Mouse (Mus musculus) heart, adult 2 months (tissue): ENCODE measurements at regions not wholly inside any gene's neighbourhood (a gene's known extent, or its start where the extent isn't known, plus 50 kb on each side); places are given as distances from the start of the nearest gene placed in this dataset.
A peak's percentile ranks its signal among the peaks of the same experiment; 100 is the strongest.

Source experiments
- DNase-seq, 2 experiments: peaks; one replicate each; pipeline ENCODE4 v3.0.0; 2021
- H3K27ac ChIP-seq: fragments of 200-600 bp; 2 replicates; pipeline ENCODE4 v1.8.1; 2022
- H3K27me3 ChIP-seq: fragments of 200-500 bp; 2 replicates; pipeline ENCODE4 v1.6.1; 2012; ENCODE audit warnings: mild to moderate bottlenecking, low read length, inconsistent platforms, mixed read lengths; ENCODE audit not compliant: control insufficient read depth, insufficient read depth
- H3K36me3 ChIP-seq: fragments of 200-500 bp; 2 replicates; pipeline ENCODE4 v1.6.1; 2012; ENCODE audit warnings: low read length, inconsistent platforms; ENCODE audit not compliant: control insufficient read depth, insufficient read depth
- H3K4me1 ChIP-seq: fragments of 200-500 bp; 2 replicates; pipeline ENCODE4 v1.6.1; 2011; ENCODE audit warnings: low read length; ENCODE audit not compliant: control insufficient read depth, insufficient read depth
- H3K4me3 ChIP-seq: fragments of 200-600 bp; 2 replicates; pipeline ENCODE4 v1.8.1; 2022
- H3K79me2 ChIP-seq: fragments of 200-500 bp; replicated peaks from 2 replicates; pipeline ENCODE4 v1.6.1; 2012; ENCODE audit warnings: mild to moderate bottlenecking, inconsistent platforms, low read length, moderate library complexity, mixed read lengths; ENCODE audit not compliant: control insufficient read depth, insufficient read depth
- H3K9ac ChIP-seq: fragments of 200-500 bp; 2 replicates; pipeline ENCODE4 v1.6.1; 2012; ENCODE audit warnings: low read depth, mild to moderate bottlenecking, control low read depth, inconsistent platforms, low read length, mixed read lengths
- CTCF ChIP-seq: fragments of 200-600 bp; IDR thresholded peaks from 2 replicates; pipeline ENCODE4 v1.8.1; 2022; ENCODE audit warnings: antibody characterized with exemption, mild to moderate bottlenecking, moderate library complexity
- EP300 ChIP-seq: fragments of 200-500 bp; IDR thresholded peaks from 2 replicates; pipeline ENCODE4 v1.6.1; 2011; ENCODE audit warnings: low read depth, low read length, control low read depth; ENCODE audit not compliant: insufficient read depth
- POLR2A ChIP-seq: fragments of 200-500 bp; IDR thresholded peaks from 2 replicates; pipeline ENCODE4 v1.6.1; 2011; ENCODE audit warnings: mild to moderate bottlenecking, low read depth, low read length, control low read depth; ENCODE audit not compliant: insufficient read depth
- WGBS: fragments of 180-500 bp; shearing (Covaris S2); methylation state at CpG from one replicate; pipeline ENCODE4 v1.1.7; 2018; 5-methylcytosine and 5-hydroxymethylcytosine counted together
- intact Hi-C: fragments of 180-260 bp; cut with DNase I; formaldehyde crosslinking; loops from one replicate; pipeline ENCODE4 v1.15.1; 2025

GRCm38 (mm10) chr5:45192287-45192686 is 257.7 kb downstream of the Qdpr start:
- H3K9ac ChIP-seq, result no peak overlapping the region
- TF ChIP-seq CTCF (no peak), EP300 (no peak), POLR2A (no peak)
- H3K27me3 ChIP-seq, result no peaks in the 10 kb centered on the region
- intact Hi-C loops, result no loop called here
- H3K4me1 ChIP-seq, result no peaks in the 10 kb centered on the region
- H3K27ac ChIP-seq, result no peak overlapping the region
- no peaks in the 10 kb centered on the region for H3K36me3 ChIP-seq
- no peak for DNase-seq
- H3K79me2 ChIP-seq, result no peaks in the 10 kb centered on the region
- no peak overlapping the region for H3K4me3 ChIP-seq

- peak; percentile 11 to 19 for DNase-seq
- Histone ChIP-seq H3K4me1 (no peaks in the 10 kb centered on the region), H3K27ac (no peak overlapping the region), H3K9ac (no peak overlapping the region), H3K4me3 (no peak overlapping the region), H3K36me3 (no peaks in the 10 kb centered on the region), H3K79me2 (no peaks in the 10 kb centered on the region), H3K27me3 (no peaks in the 10 kb centered on the region)
- 86% methylated on average over 8 of the region's 8 CpGs for WGBS
- no peak for TF ChIP-seq EP300
- no peak for TF ChIP-seq POLR2A
- TF ChIP-seq CTCF, result no peak
- intact Hi-C loops, result no loop called here
Observed at GRCm38 (mm10) chr5:45173035-45173755, 276.8 kb downstream of the Qdpr start.

GRCm38 (mm10) chr5:45159194-45159593 is 290.8 kb downstream of the Qdpr start:
- TF ChIP-seq CTCF, result no peak
- no peak for TF ChIP-seq EP300
- TF ChIP-seq POLR2A, result no peak
- 91% methylated on average over 4 of the region's 4 CpGs for WGBS
- no peaks in the 10 kb centered on the region for H3K4me1 ChIP-seq
- no peaks in the 10 kb centered on the region for H3K79me2 ChIP-seq
- H3K9ac ChIP-seq, result no peak overlapping the region
- no peak overlapping the region for H3K27ac ChIP-seq
- no peak overlapping the region for H3K4me3 ChIP-seq
- DNase-seq, result no peak
- H3K27me3 ChIP-seq, result no peaks in the 10 kb centered on the region
- no peaks in the 10 kb centered on the region for H3K36me3 ChIP-seq
- intact Hi-C loops, result no loop called here

GRCm38 (mm10) chr5:45154936-45155335 is 295.1 kb downstream of the Qdpr start:
- DNase-seq, result no peak
- Histone ChIP-seq H3K4me1 (no peaks in the 10 kb centered on the region), H3K27ac (no peak overlapping the region), H3K79me2 (no peaks in the 10 kb centered on the region), H3K4me3 (no peak overlapping the region), H3K36me3 (no peaks in the 10 kb centered on the region), H3K9ac (no peak overlapping the region), H3K27me3 (no peaks in the 10 kb centered on the region)
- WGBS, result 30% methylated on average over 2 of the region's 2 CpGs
- no peak for TF ChIP-seq CTCF
- no peak for TF ChIP-seq POLR2A
- TF ChIP-seq EP300, result no peak
- intact Hi-C loops, result no loop called here

- H3K27me3 ChIP-seq, result no peaks in the 10 kb centered on the region
- DNase-seq, result no peak
- no peak overlapping the region for H3K4me3 ChIP-seq
- no peaks in the 10 kb centered on the region for H3K36me3 ChIP-seq
- TF ChIP-seq EP300, result no peak
- no peak for TF ChIP-seq POLR2A
- TF ChIP-seq CTCF, result no peak
- H3K4me1 ChIP-seq, result no peaks in the 10 kb centered on the region
- no peaks in the 10 kb centered on the region for H3K79me2 ChIP-seq
- H3K27ac ChIP-seq, result no peak overlapping the region
- intact Hi-C loops, result no loop called here
- 80% methylated on average over 4 of the region's 4 CpGs for WGBS
- H3K9ac ChIP-seq, result no peak overlapping the region
Observed at GRCm38 (mm10) chr5:45144186-45144585, 305.9 kb downstream of the Qdpr start.

- Histone ChIP-seq H3K4me3 (no peak overlapping the region), H3K9ac (no peak overlapping the region), H3K27me3 (no peaks in the 10 kb centered on the region), H3K36me3 (no peaks in the 10 kb centered on the region), H3K79me2 (no peaks in the 10 kb centered on the region), H3K4me1 (no peaks in the 10 kb centered on the region), H3K27ac (no peak overlapping the region)
- no peak for DNase-seq
- intact Hi-C loops, result no loop called here
- no peak for TF ChIP-seq EP300
- no peak for TF ChIP-seq CTCF
- no peak for TF ChIP-seq POLR2A
- WGBS, result 67% methylated on average over 10 of the region's 10 CpGs
Observed at GRCm38 (mm10) chr5:45137198-45137973, 312.6 kb downstream of the Qdpr start.
